Mouse (Mus musculus) induced T-regulatory cell, adult 2 months (primary cell): Measurements from ENCODE around the gene Etv4.

ENCODE experiments used
- DNase-seq: peaks from one replicate; pipeline ENCODE4 v3.0.0-alpha.2; 2012; ENCODE audit warnings: low read depth

The Etv4 gene

DNA sequence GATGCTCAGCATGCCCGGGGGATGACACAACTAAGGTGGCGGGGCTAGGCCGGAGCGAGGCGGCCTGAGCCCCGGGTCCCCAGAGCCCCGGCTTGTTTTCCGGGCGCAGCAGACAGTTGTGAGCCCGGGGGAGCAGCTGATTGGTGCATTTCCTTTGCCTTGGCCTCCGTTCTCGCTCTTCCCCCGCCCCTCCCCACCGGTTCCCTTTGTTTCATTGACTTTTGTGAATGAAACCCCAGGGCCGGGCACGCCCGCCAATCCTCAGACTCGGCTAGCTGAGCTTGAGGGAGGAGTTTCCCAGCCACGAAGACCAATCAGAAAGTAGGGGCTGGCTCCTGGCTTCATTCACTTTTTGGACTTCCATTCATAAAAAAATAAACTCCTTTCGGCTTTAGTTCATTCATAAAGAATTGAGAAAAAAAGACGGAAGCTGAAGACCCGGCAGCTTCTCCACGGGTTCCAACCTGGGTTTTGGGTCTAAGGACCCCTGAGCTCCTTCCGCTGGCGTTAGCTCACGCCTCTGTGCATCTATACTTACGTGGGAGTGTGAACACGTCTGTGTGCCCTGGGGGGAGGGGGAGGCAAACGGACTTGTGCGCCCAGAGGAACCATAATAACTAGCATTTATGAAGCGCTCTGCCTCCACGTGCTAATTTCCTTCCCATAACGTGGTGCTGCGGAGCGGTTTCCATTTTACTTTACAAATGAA is at the start of gene Etv4:
TSS of gene Etv4 (minus strand) at position 229 of the 709 bp plus-strand sequence.
- peak; percentile 94 for DNase-seq

DNA sequence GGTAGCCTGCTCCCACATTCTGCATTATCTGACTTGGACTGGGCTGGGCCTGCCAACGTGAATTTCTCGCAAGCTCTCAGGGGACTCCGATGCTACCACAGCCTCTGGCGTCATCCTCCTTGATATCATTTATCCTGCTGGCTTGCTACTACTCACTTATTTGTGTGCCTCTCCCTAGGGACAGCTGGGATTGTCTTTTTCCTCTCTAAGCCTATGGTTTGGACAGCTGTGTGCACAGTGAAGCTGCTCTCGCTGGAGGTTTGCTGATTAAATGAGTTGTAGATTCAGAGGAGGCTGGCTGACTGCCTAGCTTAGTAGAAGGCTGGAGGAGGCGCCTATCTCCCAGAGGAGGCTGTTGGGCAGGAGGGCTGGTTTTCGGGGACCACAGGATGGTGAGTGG is 46.8 kb upstream of the Etv4 start:
- DNase-seq, result no peak

DNA sequence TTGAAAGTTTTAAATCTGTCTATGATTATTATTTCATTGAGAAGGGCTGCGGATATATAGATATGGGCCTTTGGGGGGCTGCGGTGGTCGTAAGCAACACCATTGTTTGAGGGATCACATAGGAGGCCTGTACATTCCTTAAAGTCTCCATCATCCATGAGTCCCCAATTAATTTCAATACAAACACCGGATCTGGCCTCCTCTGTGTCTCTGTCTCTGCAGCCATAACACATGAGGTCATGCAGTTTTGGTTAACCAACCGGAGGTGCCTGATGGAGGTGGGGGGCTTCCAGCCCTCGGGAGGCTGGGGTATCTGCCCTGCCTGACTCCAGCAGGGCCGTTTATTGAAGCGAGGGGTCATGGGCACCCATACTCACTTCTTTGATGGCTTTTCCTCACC is 45.4 kb upstream of the Etv4 start:
- no peak for DNase-seq

DNA sequence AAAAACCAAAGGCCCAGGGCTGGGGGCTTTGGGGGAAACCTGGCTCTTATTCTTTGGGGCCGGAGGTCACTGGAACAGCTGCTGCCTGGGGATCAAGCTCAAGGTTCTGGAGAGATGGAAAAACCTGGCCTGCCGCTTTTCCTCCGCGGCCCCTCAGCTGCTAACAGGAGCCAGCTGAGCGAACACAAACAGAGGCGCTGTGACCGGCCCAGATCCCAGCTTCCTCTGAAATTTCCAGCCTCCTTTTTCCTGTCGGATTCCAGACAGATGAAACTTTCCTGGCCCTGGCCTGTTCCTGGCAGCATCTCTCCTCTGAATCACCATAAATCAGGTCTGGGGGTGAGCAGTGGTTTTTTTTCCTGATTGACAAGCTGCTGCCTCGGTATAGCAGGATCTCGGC is 44.9 kb upstream of the Etv4 start:
- no peak for DNase-seq

DNA sequence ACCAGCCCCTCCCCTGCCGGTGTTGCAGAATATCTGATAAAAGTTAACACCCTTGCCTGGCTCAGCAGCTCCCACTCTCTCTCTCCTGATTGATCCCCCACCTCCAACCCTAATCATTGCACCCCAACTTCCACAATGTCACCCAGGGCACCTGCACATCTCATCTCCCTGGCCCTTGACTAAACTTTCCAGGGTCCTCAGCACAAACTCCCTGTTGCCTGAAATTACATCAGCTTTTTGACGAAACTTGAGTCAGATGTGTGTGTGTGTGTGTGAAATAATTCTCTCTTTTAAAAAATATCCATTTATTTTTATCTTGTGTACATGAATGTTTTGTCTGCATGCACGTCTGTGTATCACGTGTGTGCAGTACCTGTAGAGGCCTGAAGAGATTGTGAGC is 43.5 kb upstream of the Etv4 start:
- no peak for DNase-seq

DNA sequence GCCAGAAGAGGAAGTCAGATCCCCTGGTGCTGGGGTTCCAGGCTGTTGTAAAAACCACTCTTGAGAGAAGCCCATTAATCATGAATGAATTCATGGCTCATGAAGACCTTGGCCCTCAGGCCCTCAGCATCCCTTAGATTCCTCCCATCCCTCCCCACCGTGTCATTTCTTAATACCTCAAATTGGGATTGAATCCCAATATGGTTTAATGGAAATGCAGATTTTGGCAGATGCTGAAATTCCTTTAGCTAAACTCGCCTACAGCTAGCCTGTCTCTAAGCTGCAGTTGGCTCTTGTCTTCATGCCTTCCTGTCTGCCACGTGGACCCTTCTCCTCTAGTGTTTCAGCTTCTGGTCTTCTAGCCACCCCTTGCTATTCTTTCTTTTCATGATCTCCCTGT is 38.0 kb upstream of the Etv4 start:
- DNase-seq, result no peak

DNA sequence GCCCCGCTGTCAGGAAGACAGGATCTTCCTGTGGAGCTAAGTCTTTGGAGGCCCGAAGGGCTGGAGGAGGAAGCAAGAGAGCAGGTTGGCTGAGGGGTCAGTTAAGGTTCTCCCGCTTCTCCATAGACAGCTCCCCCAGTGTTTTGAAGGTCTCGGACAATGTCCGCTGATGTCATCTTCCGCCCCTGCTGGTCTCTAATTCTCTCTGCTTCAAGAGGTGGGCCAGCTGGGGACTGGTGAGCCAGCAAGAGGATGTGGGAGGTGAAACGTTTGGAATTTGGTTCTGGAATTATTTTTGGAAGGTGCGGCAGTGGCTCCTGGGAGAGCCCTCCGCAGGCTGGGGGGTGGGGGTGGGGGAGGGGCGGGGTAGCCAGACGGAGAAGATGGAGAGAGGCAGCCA is 35.7 kb upstream of the Etv4 start:
- no peak for DNase-seq

DNA sequence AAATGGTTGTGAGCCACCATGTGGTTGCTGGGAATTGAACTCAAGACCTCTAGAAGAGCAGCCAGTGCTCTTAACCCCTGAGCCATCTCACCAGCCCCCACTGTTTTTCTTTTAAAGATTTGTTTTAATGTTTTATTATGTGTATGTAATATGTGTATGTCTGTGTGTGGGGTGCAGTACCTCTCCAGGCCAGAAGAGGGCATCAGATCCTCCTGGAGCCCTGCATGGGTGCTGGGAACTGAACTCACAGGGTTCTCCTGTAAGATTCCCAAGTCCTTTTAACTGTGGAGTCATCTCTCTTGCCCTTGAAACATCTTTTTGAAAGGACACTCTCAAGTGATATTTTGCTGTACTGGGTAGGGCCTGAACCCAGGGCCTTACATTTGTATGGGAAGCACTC is 34.7 kb upstream of the Etv4 start:
- no peak for DNase-seq

DNA sequence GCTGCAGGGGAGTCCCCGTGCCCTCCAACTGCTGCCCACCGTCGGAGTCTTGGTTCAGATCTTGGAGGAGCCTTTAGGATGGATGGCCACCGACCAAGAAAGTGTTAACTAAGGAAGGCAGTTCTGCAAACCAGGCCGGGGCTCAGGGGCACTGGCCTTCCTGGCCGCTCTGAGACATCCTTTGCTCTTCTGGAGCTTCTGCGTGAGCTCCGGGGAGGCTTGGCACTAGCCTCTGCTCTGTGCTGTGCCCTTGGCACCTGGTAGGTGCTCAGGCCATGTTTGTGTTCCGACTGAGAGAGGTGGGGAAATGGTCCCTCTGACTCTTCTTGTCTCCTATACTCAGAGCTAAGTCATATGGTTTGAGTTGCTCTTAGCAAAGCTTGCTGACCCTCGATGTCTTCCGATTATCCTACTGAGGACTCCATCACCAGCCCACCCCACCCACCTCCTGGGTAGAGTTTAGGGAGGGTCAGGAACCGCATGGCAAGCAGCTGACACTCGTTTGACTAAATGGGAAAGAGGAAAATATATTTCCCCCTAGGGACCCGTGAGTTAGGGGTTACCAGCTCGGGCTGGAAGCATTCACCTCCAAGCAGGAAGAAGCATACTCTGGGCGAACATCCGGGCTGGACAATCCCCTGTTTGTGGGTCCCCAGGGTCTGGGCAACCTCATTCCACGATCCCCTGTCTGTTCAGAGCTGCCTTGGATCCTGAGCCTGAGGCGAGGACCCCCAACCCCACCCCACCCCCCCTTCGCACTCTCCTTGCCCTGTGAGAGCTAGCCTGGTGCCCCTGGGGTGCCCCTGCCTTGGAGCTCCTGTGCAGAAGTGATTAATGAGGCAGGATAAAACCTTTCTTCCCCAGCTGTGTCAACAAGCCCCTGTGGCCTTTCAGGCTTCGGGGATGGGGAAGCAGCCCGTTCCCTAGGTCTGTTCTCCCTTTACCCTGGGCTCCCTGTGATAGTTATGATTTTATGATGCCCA is 30.2 kb upstream of the Etv4 start:
- no peak for DNase-seq

DNA sequence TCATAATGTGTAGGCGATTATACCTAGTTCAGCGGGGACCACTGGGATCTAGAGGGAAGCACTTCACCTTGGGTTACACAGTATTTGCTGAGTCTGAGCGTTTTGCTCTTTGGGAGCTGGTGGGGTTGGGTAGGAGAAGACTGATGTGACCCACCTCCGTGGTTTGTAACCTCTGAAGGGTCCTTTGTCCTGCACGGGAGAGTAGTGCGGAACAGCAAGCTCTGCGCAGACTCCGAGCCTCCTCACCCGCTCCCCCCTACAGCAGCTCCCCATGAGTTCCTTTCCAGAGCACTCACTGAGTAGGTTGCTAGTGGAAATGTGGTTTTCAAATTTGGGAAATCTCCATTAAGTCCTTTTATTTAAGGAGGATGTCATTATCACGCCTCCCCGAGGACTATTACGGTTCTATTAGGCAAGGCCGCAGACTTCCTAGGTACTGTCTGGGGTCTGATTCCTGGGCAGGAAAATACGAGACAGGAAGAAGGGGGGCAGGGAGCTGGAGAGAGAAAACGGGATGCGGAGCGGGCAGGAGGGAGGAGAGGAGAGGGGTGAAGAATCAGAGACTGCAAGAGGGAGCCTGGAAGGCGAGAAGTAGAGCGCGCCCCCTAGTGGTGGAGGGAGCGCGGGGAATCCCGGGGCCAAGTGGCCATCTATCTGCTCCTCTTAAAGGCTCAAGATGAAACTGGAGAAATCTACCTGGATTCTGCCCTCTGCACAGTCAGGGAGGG is 29.4 kb upstream of the Etv4 start:
- peak; percentile 79 for DNase-seq

DNA sequence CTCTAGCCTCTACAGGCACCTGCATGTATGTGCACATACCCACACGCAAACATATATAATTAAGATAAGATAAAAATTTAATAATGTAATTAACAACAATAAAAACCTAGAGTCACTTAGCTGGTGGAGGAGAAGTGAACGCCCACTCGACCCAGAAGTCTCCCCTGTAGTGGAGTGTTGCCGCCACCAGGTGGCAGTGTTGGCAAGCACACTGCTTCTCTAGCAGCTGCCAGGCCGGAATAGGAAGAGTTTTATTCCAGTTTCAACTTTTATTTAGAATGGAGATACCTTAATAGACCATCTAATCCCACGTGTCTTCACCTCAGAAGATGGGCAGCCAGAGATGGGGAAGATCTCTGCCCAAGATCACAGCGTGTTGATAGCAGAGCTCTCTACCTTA is 28.1 kb upstream of the Etv4 start:
- DNase-seq, result peak; percentile 79

DNA sequence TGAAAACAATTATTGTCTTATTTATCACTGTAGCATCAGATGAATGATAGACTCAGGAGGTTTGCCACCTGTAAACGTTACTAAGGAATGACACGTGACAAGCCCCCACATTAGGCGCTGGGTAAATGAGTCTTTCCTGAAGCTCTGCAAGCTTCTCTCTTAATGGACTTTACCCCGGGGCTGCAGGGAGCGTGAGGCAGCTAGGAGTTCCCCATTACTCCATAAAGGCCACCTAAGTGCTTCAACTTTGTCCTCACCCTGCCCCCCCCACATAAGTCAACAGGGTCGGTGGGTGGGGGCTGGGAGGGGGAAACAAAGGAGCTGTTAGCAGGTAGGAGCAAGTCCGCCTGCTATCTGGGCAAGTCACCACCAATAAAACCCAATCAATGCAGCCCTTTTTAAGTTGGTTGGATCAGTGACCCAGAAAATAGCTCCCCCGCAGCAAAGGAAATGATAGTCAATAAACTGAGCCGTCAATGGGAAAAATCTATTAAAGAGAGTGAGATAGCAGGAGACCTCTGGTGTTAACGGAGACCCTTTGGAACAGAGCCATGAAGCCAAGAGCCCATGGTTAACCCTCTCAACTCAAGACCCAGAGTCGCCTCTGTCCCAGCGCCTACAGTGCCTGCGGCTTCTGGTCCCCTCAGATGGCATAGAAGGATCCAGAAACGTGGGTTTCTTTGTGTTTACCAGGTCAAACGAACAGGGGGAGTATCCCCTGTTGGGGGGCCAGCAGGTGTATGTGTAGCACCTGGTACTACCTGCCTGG is 24.1 kb upstream of the Etv4 start:
- no peak for DNase-seq

DNA sequence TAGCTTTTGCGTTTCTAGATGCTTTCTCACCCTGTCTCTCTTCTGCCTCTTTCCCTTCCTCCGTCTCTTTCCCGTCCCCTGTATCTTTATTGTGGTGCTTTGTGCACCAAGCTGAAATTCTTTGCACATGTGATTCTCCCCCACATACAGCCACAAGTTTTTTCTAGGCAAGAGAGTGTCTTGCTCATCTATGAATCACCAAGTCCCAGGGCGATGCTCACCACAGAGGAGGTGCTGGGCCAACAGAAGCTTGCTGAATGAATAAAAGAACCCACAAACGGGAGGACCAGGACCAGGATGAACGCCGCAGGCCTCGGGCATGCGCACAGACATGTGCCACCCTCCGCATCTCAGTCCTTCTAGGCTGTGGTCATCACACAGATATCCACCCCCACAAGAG is 22.1 kb upstream of the Etv4 start:
- no peak for DNase-seq

DNA sequence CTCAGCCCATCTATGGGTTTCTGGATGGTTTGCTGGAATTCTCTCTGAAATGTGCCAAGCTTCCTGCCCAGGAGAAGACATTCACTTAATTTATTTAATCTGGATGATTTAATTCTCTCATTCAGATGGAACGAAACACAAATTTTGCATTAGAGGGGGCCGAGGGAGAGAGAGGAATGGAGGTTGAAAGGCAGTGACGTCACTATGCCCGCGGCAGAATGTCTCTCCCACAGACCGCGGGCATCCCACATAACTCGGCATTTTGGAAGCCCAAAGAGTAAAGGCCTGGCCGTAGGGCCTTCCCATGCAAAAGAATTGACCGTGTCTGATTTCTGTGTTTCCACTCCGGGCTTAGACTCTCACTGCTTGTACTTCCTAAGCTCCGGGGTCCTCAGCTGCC is 21.6 kb upstream of the Etv4 start:
- no peak for DNase-seq

DNA sequence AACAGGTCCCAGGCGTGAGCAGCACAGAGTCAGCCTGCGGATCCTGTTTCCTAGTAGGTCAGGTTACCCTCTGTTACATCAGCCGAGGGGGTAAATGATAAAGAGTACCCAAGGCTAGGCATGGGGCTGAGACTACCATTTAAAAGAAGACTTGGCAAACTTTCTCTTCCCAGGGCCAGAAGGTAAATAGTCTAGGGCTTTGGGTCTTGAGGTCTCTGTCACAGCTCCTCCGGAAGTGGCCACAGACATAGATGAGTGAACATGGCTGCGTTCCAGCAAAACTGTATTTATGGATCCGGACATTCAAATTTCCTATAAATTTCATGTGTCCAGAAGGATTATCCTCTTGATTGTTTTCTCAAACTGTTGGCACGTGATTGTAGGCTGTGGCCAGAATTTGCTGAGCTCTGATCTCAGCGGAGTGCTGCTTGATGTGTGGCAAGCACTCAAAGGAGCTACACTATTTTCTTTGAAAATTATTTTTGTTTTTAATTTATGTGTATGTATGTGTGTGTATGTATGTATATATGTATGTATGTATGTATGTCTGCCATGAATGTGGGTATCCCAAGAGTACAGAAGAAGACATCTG is 20.0 kb upstream of the Etv4 start:
- no peak for DNase-seq

DNA sequence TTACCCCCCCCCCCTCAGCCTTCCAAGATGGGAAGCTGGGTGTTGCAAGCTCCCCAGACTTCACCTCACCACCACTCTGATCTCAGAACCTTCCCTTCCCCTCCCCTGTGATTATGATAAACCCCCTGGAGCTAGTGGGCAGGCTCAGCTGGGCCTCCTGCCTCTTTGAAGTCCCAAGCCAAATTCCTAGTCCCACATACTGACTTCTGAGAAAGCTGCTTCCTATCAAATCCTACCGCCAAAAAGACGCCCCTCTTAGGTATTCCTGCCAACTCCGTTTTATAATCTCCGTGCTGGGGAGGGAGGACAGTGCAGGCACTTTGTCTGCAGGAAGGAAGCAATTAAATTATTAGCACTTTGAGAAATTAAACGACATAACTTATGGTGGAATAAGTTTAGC is 16.2 kb upstream of the Etv4 start:
- no peak for DNase-seq

DNA sequence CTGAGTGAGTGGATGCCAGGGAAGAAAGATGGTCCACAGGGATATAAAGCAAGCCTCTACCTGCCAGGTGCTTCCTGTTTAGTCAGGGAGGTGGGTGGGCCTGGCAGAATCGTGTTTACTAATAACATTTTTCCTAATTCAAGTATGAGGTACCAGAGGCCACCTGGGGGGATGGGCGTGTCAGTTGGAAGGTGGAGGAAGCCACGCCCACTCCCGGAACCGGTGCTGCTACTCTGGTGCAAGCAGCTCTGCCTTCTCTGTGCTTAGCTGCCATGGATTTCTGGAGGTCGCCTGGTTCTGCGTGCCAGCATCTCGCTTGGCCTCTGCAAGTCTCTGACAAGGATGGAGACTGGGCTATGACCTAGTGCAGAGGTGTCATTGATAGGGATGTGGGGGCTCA is 12.9 kb upstream of the Etv4 start:
- DNase-seq, result no peak

DNA sequence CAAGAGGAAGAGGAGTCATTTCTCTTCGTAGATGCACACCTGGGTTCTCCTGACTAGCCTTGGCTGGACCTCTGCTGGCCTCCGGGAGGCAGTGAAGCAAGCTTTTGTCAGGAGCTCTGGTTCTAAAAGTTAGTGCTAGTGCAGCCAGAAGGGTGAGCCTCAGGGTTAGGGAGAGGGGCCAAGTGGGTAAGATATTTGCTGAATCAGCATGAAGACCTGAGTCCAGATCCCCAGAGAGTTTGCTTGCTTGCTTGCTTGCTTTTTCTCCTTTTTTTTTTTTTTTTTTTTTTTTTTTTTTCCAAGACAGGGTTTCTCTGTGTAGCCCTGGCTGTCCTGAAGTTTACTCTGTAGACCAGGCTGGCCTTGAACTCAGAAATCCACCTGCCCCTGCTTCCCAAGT is 12.2 kb upstream of the Etv4 start:
- DNase-seq, result no peak

DNA sequence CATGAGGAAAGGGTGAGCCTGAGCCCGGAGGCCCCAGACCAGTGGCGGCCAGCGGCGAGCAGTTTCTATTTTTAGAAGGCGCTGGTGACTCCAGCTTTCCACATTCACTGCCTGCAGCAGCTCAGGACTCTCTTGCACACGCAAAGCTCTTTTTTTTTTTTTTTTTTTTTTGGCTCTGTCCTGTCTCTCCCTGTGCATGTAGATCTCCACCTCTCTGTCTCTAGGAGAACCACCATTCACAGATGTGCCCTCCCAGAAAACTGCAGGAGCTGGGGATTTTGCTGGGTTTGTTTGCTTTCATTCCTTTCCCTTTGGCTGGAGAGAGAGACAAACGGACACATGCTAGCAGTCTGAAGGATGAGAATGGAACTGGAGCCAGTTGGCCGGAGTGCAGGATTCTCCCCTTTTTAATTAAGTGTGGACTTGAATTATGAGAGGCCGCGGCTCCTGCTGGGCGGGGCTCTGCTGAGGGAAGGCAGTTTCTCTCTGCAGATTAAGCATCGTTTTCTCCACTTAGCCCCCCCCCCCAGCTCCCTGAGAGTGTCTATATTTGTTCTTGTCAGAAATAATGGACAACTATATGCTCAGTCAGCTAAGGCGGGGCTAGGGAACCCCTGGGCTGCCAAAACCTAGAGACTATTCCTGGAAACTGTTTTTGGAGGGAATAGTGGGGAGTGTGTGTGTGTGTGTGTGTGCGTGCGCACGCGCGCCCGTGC is 5.8 kb upstream of the Etv4 start:
- no peak for DNase-seq

DNA sequence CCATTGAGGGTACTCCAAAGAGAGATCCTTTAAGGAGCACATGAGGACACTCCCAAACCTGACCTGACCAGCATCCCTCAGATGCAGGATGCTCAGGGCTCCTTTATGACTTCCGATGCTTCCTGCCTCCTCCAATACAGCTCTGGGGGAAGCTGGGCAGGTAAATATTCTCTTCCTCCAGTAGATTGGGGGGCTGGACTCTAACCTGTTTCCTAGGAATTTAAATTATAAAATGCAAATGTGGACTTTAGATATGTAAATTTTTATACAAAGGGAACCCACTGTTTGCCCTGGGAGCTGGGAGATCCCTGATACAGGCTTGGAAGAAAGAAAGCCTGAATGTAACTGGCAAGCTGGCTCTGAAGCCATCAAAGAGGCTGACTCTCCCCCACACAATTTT is 2.3 kb upstream of the Etv4 start:
- no peak for DNase-seq

DNA sequence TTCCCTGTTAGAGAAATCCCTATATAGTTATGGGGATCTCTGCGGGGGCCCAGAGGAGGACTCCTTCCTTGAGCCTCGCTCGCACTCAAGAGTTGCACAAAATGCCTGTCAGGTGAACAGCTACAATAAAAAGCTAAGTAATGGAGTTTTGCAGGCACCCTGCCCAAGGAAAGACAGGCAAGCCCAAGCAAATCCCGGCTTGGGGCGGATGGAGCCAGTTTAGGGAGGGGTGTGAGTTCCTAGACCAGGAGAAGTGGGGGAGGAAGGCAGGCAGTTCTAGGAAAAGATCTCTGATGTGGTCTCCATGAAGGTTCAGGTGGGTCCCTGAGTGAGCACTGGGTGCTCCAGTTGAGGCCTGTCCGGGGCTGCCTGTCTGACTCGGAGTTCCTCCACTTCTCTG is 1.5 kb upstream of the Etv4 start:
- DNase-seq, result no peak
